8 mouse cellular contexts compared by ENCODE assay signal in genomic region chr14:60738434-60738938, GRCm38 (mm10). TPM values are rescaled to one million over a fixed set of nuclear protein-coding genes. Genes with fewer than 3 reads are reported as not detected.
DNase-seq lines count a peak whose midpoint lies in the region; ATAC-seq and TF ChIP-seq lines count a peak whose summit lies in the region.

No protein-coding gene starts in this region.

- no peak overlapping the region for H3K4me2 ChIP-seq in kidney, embryonic 15.5 days

- no peak overlapping the region for H3K4me3 ChIP-seq in kidney, embryonic 15.5 days (replicated peaks)
- H3K4me3 ChIP-seq in cortical plate, adult 2 months (ENCODE audit: insufficient read depth, low read length), result no peak overlapping the region
- no peak overlapping the region for H3K4me3 ChIP-seq in limb, embryonic 10.5 days

- no peaks in the 10 kb centered on the region for H3K9me3 ChIP-seq in kidney, embryonic 15.5 days (replicated peaks)
- no peaks in the 10 kb centered on the region for H3K9me3 ChIP-seq in limb, embryonic 10.5 days (replicated peaks)

- peak overlapping the region; percentile 33; the same call in 1 of the 2 replicates for H3K27ac ChIP-seq in kidney, embryonic 15.5 days
- H3K27ac ChIP-seq in cortical plate, adult 2 months (ENCODE audit: insufficient read depth, low read length), result peak overlapping the region; percentile 22; the same call in 1 of the 2 replicates
- peak overlapping the region; percentile 87; the same call in 1 of the 2 replicates for H3K27ac ChIP-seq in limb, embryonic 10.5 days

- H3K27me3 ChIP-seq in kidney, embryonic 15.5 days, result no peaks in the 10 kb centered on the region
- H3K27me3 ChIP-seq in limb, embryonic 10.5 days (ENCODE audit: low read depth, poor library complexity, severe bottlenecking), result no peaks in the 10 kb centered on the region

- peaks cover 80% of the 10 kb centered on the region for H3K4me1 ChIP-seq in kidney, embryonic 15.5 days
- peaks cover 2% of the 10 kb centered on the region for H3K4me1 ChIP-seq in cortical plate, adult 2 months (ENCODE audit: control insufficient read depth, insufficient read depth, low read length)
- peaks cover 64% of the 10 kb centered on the region for H3K4me1 ChIP-seq in limb, embryonic 10.5 days

- TF ChIP-seq POLR2A in cortical plate, adult 2 months (IDR thresholded peaks at IDR 0.05; ENCODE audit: extremely low read depth, insufficient read depth, low read length), result no peak

- peaks cover 7% of the 10 kb centered on the region; the same call in 1 of the 2 replicates for H3K36me3 ChIP-seq in kidney, embryonic 15.5 days
- H3K36me3 ChIP-seq in limb, embryonic 10.5 days, result no peaks in the 10 kb centered on the region

- no peak for TF ChIP-seq CTCF in cortical plate, adult 2 months (IDR thresholded peaks at IDR 0.05; ENCODE audit: extremely low read depth, insufficient read depth, low read length)

- 61% methylated on average over 10 of the region's 10 CpGs for WGBS in kidney, embryonic 15.5 days
- 68% methylated on average over 10 of the region's 10 CpGs for WGBS in limb, embryonic 10.5 days

- ATAC-seq in kidney, embryonic 15.5 days (replicated peaks; ENCODE audit: low FRiP score), result no peak

- no peak for DNase-seq in kidney, postnatal 36 days
- DNase-seq in limb, embryonic 10.5 days (ENCODE audit: low spot score), result no peak
- peak; percentile 67 to 68 for DNase-seq in natural killer cell, adult 2 months (ENCODE audit: low spot score in 2 of 2)
- no peak for DNase-seq in cerebellum, postnatal 4 days (ENCODE audit: low spot score in 2 of 2)
- no peak for DNase-seq in kidney, adult 18-20 months
- no peak for DNase-seq in testis, postnatal 10 days (ENCODE audit: low spot score)

- no peak overlapping the region for H3K9ac ChIP-seq in kidney, embryonic 15.5 days

RNA-seq across cellular contexts. Expression of gene C1qtnf9, which starts 29.4 kb away (rescaled TPM):
- 0.48 and 0.57 TPM in 2 replicates for polyA plus RNA-seq in kidney, embryonic 15.5 days (2015; fragmentation: Nextera tagmentation; extraction: Ambion mirVana)
- polyA plus RNA-seq in cortical plate, adult 2 months (2012; rRNA removed), result 0.31 and 0.36 TPM in 2 replicates
- 0.10 and 0.26 TPM in 2 replicates for polyA plus RNA-seq in limb, embryonic 10.5 days (2016; fragmentation: Nextera tagmentation; extraction: Ambion mirVana)

RNA-seq across cellular contexts. Expression of gene Mipep, which starts 45.9 kb away (rescaled TPM):
- polyA plus RNA-seq in kidney, embryonic 15.5 days (2015; fragmentation: Nextera tagmentation; extraction: Ambion mirVana), result 22.5 and 24.2 TPM in 2 replicates
- 15.7 and 18.5 TPM in 2 replicates for polyA plus RNA-seq in cortical plate, adult 2 months (2012; rRNA removed)
- polyA plus RNA-seq in limb, embryonic 10.5 days (2016; fragmentation: Nextera tagmentation; extraction: Ambion mirVana), result 24.0 and 25.1 TPM in 2 replicates

Comparison
In these comparisons a context has a peak if more than half of its experiments do, and no peak if none do; other contexts are left out.
1. H3K27ac ChIP-seq: peak in every context shown above with its lines; median percentile 87 in limb, embryonic 10.5 days; 33 in kidney, embryonic 15.5 days; 22 in cortical plate, adult 2 months.
2. DNase-seq: peak in natural killer cell, adult 2 months (2 of 2); none in kidney, postnatal 36 days (0 of 2), limb, embryonic 10.5 days (single experiment), cerebellum, postnatal 4 days (0 of 2), kidney, adult 18-20 months (single experiment) and testis, postnatal 10 days (single experiment).